Mouse (Mus musculus) adrenal gland, adult 2 months (tissue): ENCODE results near the gene Acmsd. TPM values are rescaled to one million over a fixed set of nuclear protein-coding genes. Genes with fewer than 3 reads are reported as not detected.
"Not testable (repeated sequence)": the region's sequence is repeated elsewhere in the genome, so short reads cannot be mapped to it uniquely, and the experiment has no call there.

Experiments
- DNase-seq: peaks from one replicate; pipeline ENCODE4 v3.0.0; 2021
- long read RNA-seq: library from polyadenylated mRNA; stranded (forward); transcript quantifications from one replicate; pipeline ENCODE4 v2.0.0, GENCODE M21; 2021
- polyA plus RNA-seq: library from polyadenylated mRNA; depleted of rRNA; stranded (reverse); fragments of >200 nt; gene quantifications from 2 replicates; pipeline ENCODE4 v1.2.3, GENCODE M21; 2012; rRNA removed
- total RNA-seq, 2 experiments: library from RNA; stranded (reverse); gene quantifications; 2 replicates each; pipeline ENCODE4 v1.2.3; 2021

Gene Acmsd
- total RNA-seq (under 1 TPM in 1 of 2 experiments, not detected in 1; 0.17 TPM), polyA plus RNA-seq (not detected in 2 replicates)
- long read RNA-seq: 0 reads

DNA sequence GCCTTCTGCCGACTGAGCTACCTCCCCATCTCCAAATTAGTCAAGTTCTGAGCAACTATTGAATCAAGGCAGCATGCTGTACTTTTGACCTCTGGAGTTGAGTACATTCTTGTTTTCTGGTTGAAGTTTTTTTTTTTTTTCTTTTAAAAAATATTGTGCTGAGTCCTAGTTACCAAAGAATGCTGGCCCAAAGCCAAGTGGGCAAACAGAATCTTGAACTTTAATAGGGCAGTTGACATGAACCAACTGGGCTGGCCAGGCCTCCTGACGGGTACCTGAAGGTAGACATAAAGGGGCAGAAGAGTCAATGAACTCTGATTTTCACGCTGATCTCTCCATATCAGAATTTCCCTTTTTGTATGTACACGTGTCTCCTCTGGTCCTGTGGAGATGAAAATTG, at the start of gene Acmsd:
Gene Acmsd, plus strand, starts transcription at position 318 of the 400 bp plus-strand sequence.
- DNase-seq: peak; percentile 10

GRCm38 (mm10) chr1:127679498-127680133, 49.6 kb upstream of the Acmsd start, which contains the start of gene Tmem163:
TSS of gene Tmem163 (minus strand) at chr1:127679548.
- DNase-seq: peak; percentile 30

- no peak for DNase-seq
Measured at GRCm38 (mm10) chr1:127696533-127696932, 32.7 kb upstream of the Acmsd start.

- no peak for DNase-seq
Measured at GRCm38 (mm10) chr1:127702187-127702586, 27.0 kb upstream of the Acmsd start.

GRCm38 (mm10) chr1:127706269-127706668, 22.9 kb upstream of the Acmsd start:
- no peak for DNase-seq

- no peak for DNase-seq
Measured at GRCm38 (mm10) chr1:127716441-127716840, 12.8 kb upstream of the Acmsd start.

GRCm38 (mm10) chr1:127718290-127718689, 10.9 kb upstream of the Acmsd start:
- no peak for DNase-seq

- DNase-seq: no peak
Measured at GRCm38 (mm10) chr1:127723596-127723995, 5.6 kb upstream of the Acmsd start.

GRCm38 (mm10) chr1:127731086-127731485, 1.9 kb downstream of the Acmsd start:
- DNase-seq: no peak

GRCm38 (mm10) chr1:127732435-127732834, 3.2 kb downstream of the Acmsd start:
- no peak for DNase-seq

DNA sequence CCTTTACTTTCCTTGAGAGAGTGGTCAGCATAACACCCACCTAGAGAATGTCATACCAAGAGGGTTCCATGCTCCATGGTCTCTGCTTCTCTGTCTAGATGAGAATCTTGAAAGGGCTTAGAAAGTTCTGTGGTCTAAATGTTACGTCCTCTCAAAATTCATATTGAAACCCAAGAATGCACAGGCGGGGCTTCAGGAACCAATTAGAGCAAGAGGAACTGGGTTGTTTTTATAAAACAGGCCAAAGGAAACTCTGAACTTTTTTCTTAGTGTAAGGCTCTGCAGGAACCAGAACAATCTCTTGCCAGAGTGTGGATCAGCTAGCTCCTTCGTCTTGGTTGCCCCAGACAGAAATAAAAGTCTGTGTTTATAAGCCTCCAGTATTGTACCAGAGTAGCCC, 3.6 kb downstream of the Acmsd start:
- DNase-seq: no peak

DNA sequence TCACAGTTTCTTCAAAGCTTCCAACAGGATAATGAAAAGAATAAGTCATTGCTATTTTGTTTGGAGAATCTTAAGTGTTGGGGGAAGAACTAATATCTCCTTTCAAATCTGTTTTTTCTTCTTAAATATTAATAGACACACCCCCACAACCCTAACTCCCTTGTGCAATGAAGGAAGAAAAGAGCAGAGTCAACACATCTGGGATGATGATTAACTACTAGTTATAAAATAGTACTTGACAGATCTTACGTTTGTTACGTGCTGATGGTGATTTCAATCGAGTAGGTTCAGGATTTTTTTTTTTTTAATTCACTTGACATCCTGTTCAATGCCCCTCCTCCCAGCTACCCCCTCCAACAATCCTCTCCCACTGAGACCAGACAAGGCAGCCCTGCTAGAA, 6.1 kb downstream of the Acmsd start:
- no peak for DNase-seq

- no peak for DNase-seq
Measured at GRCm38 (mm10) chr1:127750401-127751102, 21.3 kb downstream of the Acmsd start.

- no peak for DNase-seq
Measured at GRCm38 (mm10) chr1:127755806-127756205, 26.6 kb downstream of the Acmsd start.

- no peak for DNase-seq
Measured at GRCm38 (mm10) chr1:127756331-127757163, 27.3 kb downstream of the Acmsd start.

DNA sequence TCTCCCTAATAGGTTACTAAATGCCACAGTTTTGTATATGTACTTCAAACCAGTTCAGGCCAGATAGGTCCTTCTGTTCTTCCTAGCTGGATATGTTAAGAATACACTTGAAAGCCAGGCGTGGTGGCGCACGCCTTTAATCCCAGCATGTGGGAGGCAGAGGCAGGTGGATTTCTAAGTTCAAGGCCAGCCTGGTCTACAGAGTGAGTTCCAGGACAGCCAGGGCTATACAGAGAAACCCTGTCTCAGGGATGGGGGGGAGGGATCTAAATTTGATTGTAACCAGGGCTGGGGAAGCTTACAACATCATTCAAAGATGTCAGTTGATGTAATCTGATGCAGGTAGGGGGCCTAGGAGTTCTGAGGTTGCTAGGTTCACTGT, 27.9 kb downstream of the Acmsd start:
- DNase-seq: not testable (repeated sequence)

GRCm38 (mm10) chr1:127765468-127765867, 36.3 kb downstream of the Acmsd start:
- no peak for DNase-seq

DNA sequence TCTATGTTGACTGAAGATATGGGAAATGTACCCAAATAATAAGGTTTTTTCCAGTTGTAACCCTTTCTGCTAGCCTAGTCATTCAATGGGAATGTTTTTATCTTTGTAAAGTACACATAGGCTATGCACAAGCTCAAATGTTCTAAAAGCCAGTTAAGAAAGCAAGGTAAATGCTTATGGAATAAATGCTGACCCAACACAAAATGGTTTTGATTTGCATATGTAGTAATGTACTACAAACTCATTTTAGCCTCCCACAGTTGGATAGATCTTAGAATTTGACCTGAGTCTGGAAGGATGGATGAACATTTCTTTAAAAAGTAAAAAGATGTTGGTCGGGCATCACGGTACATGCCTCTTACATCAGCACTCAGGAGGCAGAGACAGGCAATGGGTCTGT, 37.5 kb downstream of the Acmsd start:
- DNase-seq: no peak

DNA sequence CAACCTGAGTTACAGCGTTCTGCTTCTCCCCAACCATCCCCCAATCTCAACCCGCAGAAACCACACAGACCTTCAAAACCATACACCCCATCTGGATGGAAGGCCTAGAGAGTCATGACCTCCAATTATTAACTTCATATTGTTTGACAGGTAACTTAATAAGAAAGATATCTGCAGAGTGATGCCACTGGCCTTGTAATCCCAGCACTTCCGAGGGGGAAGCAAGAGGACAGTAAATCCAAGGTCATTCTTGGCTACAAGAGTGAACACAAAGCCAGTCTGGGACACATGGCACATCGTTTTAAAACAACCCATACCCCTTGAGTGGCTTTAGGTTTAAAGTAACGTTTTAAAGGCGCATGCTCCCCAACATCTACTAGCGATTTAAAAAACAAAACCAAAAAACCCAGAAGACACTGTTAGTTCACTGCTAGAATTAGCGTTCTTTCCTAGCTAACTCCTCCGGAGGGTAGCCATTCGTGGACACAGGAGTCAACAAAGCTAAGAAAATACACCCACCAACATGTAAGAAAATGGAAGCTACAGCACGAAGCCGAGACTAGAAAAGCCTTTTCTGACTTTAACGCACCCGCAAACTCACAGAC, 44.1 kb downstream of the Acmsd start:
- no peak for DNase-seq

DNA sequence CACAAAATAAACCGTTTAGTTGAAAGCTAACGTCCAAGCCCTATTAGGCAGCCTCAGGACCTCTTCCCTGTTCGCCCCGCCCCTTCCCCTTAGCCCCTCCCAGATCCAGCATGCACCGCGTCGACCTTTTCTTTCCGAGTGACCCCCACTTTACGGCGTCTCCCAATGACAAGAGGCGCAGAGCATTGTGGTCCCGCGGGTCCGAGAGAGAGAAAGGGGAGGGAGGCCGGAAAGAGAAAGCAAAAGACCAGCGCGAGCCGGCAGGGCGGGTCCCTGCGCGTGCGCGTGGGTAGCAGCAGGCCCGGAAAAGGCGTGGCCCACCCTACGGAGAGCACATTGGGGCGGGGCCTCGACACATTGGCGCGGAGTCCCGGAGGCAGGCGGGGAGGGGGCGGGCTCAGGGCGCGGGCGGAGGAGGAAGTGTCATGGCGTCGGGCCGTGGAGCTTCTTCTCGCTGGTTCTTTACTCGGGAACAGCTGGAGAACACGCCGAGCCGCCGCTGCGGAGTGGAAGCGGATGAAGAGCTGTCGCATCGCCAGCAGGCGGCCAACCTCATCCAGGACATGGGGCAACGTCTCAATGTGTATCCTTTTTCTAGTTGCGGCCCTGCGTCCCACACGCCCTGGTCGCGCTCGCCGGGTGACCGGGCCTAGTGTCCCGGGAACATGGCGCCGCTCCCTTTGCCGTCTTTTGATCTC, 44.7 kb downstream of the Acmsd start, which contains the start of gene Ccnt2:
Gene Ccnt2, plus strand, starts transcription at position 362 of the 698 bp plus-strand sequence.
- peak; percentile 100 for DNase-seq

GRCm38 (mm10) chr1:127774501-127774880, 45.3 kb downstream of the Acmsd start:
- DNase-seq: no peak
